Mouse (Mus musculus): ENCODE results near the gene Atp2c1. TPM values are rescaled to one million over a fixed set of nuclear protein-coding genes. Genes with fewer than 3 reads are reported as not detected.

The Atp2c1 gene
- 10 to 100 TPM; 65.9 to 71.9 TPM for total RNA-seq (2021)
- long read RNA-seq, experiment 1, full-length matches to known transcripts = 43 of 63 reads
- long read RNA-seq, experiment 1, partial matches to known transcripts = 7 of 63 reads
- long read RNA-seq, experiment 1, other reads (novel, unspliced or antisense) = 13 of 63 reads
- long read RNA-seq, experiment 2, full-length matches to known transcripts = 42 of 66 reads
- long read RNA-seq, experiment 2, partial matches to known transcripts = 7 of 66 reads
- long read RNA-seq, experiment 2, other reads (novel, unspliced or antisense) = 17 of 66 reads

DNA sequence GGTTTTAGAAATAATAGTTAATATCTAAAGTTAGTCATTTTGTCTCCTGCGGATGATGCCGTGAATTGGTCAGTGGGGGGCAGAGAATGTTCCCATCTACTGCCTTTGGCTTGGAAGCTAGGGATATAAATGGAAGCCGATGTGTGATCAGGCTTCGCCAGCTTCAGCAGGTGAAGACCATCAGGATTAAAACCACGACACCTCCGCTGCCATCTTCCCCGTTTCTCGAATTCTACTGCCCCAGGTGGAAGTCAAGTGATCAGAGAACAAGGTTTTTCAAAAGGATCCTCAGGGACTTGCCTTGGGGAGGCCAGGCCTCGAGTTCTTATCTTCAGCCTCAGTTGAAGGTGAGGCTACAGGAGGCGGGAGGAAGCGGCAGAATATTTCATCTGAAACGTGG, at the start of gene Atp2c1:
TSS of gene Atp2c1 (minus strand) at position 101 of the 400 bp plus-strand sequence.
- no peak for DNase-seq (ENCODE audit: low spot score in 2 of 2)

DNA sequence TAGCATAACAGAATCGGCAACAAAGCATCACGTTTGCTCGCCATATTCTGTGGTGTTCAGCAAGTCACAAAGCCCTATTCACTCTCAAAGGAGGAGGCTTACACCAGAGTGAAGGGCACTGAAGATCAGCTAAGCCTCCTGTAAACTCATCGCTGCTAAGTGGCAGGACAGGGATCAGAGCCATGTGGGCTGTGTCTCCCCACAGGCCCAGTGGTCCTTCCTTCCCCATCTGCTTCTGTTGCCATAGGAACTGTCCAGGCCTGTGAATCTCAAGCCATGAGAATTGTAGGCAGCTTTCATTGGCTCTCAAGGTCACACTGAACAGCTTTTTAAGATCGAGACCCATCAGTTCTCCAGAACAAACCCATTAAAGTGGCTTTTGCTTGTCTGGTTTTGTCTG, 30.3 kb upstream of the Atp2c1 start:
- DNase-seq (ENCODE audit: low spot score in 2 of 2) = no peak

DNA sequence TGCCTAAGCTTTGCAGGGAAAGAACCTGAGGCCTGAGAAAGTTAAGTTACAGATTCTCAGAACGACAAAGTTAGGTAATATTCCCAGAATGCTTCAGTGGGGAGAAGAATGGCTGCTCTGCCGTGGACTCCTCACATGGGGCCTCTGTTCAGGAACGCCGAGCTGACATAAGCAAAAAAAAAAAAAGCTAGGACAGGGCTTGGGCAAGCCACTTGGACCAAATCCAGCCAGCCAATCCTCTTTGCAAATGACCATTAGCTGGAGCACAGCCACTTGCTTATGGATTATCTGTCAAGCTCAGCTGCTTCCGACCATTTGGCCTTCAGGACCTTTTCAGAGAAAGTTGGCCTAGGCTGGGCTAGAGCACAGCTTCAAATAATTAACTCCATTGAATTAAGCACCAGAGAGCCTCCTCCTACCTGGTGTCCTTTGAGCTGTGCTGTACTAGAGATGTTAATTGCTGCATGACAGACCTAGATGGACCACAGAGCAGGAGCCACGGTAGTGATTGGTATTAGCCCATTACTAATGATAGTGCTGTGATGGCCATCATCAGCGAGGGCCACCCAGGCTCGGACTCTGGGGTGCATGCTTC, 29.1 kb upstream of the Atp2c1 start:
- DNase-seq (ENCODE audit: low spot score in 2 of 2) = no peak

DNA sequence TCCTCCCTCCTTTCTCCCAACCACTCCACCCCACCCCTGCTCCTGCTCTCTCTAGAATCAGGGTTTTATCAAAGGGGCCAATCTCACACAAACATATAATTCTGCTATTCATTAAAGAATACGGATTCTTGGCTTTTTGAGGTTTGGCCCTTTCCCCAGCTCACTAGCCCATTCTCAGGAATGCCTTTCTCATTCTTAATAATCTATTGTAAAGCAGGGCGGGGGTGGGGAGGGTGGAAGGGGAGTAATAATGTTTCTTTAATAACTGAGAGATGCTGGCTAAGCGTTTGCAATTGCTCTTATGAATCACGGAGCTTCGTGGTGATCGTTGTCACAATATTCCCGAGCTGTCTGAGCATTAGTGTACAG, 27.3 kb upstream of the Atp2c1 start:
- DNase-seq (ENCODE audit: low spot score in 2 of 2) = no peak

DNA sequence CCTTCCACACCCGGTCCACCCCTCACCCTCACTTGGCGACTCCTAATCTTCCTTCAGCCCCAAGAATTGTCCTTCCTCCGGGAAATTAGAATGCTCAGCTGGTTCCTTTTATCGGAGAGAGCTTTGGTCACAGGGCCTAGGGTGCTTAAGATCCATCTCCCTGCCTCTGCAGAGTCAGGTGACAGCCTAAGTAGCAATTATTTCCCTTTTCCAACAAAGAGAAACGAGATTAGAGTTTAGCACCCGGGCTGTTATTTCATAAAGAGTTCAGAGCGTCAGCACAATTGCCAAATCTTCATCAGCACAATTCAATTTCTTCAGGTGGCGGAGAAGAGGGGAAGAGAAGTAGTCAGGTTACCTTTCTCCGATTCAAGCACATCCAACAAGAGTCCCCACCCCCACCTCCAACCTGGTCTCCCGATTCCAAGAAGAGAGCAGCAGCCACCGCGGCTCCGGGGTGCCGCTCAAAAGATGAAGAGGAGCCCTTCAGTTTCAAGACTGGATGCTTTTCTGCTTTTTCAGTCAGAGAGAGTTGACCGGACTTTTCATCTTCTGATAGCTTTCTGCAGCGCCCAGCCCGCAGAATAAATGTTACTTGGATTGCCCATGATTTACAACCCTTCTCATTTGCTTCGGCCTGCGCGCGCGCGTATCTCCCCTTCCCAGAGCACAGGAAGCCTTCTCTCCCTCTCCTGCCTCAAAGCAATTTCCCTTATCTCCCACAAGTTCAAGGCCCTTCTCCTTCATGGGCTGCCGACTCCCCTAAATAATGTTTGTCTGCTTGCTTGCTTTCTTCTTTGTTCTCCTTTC, 26.7 kb upstream of the Atp2c1 start:
- DNase-seq (ENCODE audit: low spot score in 2 of 2) = no peak

DNA sequence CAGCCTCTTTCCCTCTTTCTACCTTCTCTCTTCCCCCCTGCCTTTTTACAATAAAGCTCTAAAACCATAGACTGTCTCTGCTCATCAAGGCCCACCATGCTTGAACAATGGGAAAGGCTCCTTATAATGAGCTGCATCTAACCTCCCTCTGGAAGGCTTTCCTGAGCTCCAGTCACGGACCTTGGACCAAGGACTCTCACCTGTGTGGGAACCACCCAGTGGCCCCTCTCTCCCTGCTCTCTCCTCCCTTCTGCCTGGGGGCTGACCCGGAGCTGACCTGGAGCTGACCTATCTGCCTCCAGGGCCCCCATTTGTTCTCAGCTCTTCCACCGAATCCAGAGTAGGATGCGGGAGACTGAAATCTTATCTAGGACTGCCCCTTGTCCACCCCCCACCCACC, 24.3 kb upstream of the Atp2c1 start:
- DNase-seq (ENCODE audit: low spot score in 2 of 2) = no peak

DNA sequence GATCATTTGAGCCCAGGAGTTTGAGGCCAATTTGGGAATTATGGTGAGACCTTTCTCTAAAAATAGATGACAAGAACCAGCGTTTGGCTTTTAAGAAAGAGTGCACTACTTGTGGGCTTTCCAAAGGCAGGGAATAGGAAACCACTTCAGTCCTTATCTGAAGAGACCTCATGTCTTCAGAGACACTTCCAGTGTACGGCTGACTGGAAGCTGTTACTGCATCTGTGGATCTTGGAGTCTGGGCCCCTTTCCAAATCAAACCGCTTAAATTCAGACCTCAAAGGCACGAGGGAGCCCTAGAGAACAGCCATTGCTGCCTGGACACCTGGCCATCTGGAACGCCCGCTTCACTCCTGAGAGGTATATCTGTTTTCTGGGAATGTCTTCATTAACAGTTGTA, 22.0 kb upstream of the Atp2c1 start:
- no peak for DNase-seq (ENCODE audit: low spot score in 2 of 2)

DNA sequence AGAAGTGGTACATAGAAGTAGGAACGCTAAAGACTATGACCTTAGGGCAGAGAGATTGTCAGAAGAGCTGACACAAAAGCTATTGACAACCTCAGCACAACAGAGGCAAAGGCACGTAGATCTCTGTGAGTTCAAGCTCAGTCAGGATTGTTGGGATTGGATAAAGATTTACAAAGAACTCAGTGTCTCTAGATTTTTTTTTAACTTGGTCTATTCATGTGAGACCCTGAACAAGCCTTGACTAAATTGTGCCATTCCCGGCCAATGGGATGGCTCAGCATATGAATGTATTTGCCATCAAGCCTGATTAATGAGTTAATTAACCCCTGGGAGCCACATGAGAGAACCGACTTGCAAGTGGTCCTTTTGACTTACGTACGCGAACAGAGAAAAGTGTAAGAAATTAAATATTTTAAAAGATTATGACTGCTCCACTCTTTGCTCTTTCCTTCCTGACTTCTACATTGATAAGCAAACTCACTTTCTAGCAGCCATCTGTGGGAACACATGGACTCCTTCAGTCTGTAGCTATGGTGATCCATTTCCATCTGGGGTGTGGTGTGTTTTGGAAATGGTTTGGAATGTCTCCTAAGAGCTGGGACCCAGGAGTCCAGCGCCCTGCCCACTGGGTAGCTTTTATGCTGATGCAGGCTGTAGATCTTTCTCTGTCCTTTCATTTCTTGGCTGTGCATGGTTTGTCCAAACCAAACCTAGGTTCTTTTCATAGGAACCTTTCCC, 17.1 kb upstream of the Atp2c1 start:
- DNase-seq (ENCODE audit: low spot score in 2 of 2) = no peak

DNA sequence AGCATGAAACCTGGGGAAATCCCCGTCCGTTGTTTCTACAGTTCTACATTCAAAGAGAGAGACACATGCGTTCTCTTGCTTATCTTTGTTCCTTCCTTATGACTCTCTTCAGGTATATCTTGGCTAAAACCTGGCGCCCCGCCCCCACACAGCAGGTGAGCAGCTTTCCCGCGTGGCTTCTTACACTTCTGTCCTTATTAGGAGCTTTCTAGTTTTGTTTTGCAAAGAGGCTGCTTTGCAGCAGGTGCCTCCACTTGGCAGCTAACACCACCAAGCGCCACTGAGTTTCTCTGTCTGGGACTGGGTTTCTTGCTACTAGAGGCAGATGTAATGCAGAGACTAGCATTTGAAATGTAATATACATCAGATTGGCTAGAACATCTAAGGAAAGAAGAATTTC, 10.4 kb upstream of the Atp2c1 start:
- no peak for DNase-seq (ENCODE audit: low spot score in 2 of 2)

DNA sequence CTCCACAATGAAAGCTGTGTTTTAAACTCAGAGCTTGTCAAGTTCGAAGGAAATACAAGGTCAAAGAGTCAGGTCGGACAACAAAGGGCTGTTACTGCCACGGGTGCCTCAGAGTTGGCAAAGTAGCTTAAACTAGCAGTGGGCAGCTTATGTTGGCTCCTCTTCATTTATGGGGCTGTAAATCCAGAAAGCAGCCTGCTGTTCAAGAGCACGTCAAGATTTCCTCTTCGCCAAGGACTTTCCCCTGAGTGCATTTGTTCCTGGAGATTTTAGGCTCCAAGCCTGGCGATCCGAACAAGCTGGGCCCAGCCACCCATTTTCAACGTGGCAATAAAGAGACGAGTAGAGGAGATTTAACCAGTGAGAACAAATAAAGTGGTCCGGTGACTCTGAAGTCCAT, 9.8 kb upstream of the Atp2c1 start:
- DNase-seq (ENCODE audit: low spot score in 2 of 2) = no peak

DNA sequence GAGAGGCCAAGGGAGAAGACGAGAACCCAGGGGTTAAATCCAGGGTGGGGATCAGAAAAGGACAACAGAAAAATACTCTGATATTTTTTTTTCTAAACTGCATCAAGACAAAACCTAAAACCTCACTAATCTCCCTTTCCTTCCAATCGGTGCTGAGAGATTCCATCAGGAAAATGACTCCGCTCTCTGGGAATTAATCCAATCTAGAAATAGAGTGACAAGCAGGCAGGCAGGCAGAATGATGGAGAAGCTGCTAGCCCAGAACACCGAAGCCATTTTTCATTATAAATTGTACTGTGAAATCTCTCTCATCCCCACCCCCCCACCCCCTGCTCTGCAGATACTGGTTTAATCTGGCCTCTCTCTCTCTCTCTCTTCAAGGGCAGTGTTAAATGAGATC, 1.8 kb downstream of the Atp2c1 start:
- no peak for DNase-seq (ENCODE audit: low spot score in 2 of 2)

DNA sequence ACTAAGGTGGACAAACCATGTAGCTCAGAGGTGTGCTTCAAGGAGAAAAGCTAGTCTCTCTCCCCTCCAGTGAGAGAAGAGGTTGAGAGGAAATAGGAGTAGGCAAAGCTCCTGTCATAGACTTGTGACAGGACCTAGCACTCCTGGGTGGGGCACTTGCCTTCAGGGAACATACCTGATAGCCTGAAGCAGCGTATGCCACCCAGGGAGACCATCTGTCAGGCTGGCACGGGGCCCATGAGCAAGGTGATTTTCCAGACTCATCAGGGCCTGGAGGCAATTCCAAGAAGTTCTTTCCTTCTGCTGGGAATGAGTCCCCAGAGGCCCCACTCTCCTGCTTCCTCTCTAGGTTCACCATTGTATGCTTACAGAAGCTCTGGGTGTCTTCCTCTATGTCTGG, 4.1 kb downstream of the Atp2c1 start:
- no peak for DNase-seq (ENCODE audit: low spot score in 2 of 2)

DNA sequence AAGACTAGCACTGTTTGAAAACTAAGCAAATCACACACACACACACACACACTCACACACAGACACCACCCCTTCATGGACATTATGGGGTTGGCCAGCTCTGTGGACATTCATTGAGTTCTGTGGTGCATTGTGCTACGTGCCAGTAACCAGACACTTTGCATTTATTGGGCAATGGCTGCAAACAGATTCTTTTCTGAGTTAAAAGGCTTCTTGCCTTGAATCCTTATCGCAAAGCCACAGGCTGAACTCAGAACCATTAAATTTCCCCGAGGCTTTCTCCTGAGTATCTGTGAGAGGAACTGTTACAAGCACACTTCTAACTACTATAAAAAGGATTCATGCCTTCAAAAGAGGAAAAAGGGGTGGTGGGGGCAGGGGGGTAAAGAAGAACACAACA, 5.1 kb downstream of the Atp2c1 start:
- DNase-seq (ENCODE audit: low spot score in 2 of 2) = no peak

DNA sequence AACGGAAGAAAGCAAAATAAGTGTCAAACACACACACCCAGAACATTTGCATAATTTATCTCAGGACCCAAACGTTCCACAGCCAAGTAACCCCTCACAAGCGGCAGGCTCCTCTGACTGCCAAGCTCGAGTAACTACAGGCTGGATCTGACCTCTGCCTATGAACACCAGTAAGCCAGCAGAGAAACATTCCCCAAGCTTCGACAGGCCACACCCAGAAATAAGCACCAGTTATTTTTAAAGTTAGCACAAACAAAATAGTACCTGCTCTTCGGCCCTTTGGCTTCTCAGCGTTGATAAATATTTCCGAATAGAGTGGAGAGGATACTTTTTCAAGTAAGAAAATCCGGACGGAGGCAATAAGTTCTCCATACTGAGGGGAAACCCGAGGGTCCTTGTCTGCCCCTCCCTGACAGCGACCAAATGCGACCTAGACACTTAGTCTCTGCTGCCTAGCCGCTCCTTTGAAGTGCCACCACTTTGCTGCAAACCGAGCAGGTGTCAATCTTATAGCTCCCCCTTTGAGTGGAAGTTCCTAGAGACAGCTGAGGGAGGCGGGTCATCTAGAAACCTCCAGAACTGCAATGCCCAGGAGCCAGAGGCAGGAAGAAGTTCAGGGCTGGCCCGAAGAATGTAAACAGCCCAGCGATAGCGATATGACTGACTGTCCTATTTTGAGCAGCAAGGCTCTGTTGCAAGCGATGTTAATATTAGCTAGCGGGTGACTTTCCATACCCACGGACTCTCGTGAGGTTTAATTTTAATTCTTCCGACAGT, 6.2 kb downstream of the Atp2c1 start:
- DNase-seq (ENCODE audit: low spot score in 2 of 2) = no peak

DNA sequence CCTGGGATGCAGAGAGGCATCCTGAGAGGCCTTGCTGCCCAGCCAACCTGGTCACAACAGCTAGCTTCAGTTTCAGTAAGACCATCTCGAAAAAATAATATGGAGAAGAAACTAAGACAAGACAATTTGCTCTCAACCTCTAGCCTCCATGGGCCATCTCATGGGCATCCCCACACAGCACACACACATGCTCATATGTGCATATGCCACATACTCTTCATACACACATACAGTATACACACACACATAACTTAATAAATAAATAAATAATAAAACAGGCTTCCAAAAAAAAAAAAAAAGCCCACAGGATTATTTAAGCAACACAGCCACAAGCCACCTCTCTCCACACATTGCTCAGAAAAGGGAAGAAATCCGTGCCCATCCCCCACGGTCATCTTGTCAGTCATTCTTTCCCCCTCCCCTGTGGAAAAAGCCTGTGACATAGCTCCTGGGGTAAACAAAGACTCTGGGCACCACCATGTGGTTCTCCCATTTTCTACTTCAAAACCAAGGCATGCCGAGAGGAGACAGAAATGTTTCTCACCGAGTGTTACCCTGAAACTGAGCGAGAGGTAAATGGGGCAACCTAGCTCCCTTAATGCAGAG, 7.7 kb downstream of the Atp2c1 start:
- no peak for DNase-seq (ENCODE audit: low spot score in 2 of 2)

DNA sequence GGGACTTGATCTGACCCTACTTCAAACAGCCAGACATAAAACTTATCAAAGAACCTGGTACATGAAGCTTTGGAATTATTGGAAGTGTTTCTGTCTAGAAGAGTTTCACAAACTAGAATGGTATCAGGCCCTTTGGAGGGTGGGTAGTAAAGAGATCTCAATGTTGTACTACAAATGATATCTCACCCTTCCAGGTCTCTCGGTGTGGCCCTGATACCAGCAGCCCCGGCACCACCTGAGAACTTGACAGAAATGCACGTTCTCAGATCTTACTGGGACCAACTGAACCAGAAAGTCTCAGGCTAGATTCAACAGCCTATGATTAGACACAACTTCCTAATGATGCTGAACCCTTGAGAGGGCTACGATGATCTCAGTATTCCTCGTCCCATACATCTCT, 23.4 kb downstream of the Atp2c1 start:
- DNase-seq (ENCODE audit: low spot score in 2 of 2) = no peak

DNA sequence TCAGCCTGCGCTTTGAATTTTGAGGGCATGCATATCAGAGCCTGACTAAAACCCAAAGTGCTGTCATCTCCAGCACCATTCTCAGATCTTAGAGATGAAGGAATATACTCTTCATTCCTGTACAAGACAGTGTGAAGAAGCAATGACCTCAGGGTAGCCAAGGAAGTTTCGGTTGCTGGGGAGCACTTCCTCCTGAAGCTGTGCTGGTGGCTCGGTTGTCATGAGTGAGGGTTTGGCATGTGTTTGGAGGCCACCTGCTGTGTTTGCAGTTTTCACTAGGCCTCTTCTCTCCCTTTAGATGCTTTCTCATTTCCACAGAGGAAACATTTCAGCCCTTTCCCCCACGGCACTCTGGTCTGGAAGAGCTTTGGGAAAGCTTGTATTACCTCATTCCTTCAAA, 24.7 kb downstream of the Atp2c1 start:
- no peak for DNase-seq (ENCODE audit: low spot score in 2 of 2)

DNA sequence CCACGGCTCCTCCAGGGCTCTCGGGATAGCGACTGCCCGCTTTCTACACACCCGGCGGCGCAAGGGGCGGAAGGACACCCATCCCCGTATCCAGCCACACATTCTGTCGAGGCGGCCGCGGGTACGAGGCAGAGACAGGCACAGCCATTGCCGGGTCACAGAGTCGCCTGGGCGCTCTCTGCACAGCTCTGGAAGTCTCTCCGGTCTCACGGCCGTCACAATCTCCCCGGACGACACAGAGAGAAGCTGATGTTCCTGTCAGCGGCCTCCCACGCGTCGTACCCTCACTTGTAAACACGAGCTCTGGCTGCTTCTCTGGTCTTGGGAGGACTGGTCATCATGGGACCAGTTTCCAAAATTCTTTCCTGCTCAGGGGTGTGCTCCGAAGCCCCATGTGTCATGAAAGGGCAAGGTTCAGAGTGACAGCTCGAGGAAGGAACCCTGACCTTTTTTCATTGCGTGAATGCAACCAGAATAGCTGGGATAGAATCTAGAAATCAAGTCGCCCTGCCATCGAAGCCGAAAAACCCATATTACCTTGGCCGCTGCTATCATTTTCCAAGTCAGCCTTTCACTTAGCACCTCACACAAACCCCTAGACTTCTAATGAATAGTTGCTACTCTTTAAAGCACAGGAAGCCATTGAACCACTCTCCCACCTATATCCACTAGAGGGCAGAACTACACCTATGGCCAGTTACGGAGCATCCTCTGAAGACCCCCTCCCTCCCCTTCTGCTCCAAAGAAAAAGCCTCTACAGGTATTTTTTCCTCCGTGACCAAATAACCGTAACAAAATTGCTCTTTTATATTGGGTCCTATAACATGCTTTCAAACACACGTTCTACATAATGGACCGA, 31.6 kb downstream of the Atp2c1 start:
- DNase-seq (ENCODE audit: low spot score in 2 of 2) = peak in 1 of 2 experiments; percentile 34

DNA sequence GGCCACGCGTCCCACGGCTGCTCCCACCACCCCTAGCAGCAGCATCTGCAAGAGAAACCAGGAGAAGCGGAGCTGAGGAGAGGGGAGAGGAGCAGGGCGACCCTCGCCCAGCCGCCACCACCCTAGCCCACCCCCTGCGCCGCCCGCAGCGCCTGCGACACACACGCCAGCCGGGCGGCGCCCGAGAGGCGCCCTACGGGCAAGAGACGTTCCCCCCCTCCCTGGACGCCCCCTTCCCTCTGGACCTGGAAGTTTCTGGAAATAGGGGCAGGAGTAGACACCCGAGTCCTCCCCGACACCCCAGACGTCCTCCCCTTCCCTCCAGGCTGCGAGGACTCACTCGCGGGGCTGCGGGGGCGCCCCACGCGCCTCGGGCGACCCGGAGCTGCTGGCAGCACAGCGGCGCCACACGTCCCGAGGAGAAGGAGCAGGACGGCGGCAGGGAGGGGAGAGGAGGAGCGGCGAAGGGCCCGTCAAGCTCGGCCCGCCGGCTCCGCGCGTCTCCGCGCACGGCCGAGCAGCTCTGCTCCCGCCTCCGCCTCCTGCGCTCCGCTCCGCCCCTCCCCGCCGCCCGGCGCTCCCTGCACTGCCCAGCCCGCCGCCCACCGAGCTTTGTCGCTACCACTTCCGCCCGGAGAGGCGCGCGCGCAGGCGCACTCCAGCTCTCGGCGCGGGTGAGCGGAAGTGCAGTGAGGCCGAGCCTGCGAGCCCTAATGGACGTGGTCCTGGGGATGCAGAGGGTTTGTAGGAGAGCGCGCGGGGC, 32.4 kb downstream of the Atp2c1 start:
- peak; percentile 95 to 98 for DNase-seq (ENCODE audit: low spot score in 2 of 2)
